Mouse (Mus musculus) olfactory bulb, adult 2 months (tissue): ENCODE data around the gene Macf1.

Experiments
- CTCF ChIP-seq: fragments of 200-500 bp; IDR thresholded peaks from 2 replicates; pipeline ENCODE4 v1.5.1; 2012; ENCODE audit warnings: low read depth, mild to moderate bottlenecking, low read length, moderate library complexity; ENCODE audit not compliant: insufficient read depth
- POLR2A ChIP-seq: fragments of 200-500 bp; IDR thresholded peaks from 2 replicates; pipeline ENCODE4 v1.6.1; 2012; ENCODE audit warnings: mild to moderate bottlenecking, low read depth, low read length, moderate library complexity; ENCODE audit not compliant: insufficient read depth

DNA sequence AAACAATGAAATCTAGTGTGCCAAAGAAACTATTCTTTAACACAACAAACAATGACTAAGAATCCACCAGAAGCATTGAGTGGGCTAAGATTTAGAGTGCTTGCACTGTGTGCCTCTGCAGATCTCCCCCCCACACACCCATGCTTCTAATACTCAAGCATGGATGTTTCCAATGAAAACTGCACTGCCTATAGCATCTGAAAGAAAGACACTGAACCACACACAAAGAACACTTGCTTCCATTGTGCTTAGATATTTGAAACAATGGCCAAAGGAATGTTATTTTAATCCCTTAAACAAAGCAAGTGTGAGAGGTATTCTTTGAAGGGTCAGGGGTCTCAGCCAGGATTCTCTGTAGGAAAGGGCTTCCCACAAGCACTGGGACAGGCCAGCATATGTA, 140.5 kb downstream of the Macf1 start:
- TF ChIP-seq CTCF: no peak
- TF ChIP-seq POLR2A: no peak
